Mouse (Mus musculus) liver, postnatal 0 days (tissue): Measurements from ENCODE around the gene F11r.

ENCODE experiments used
- CTCF ChIP-seq: sonication (generic); IDR thresholded peaks from 2 replicates; pipeline ENCODE4 v1.5.1; 2016; ENCODE audit warnings: antibody characterized with exemption, low read depth
- EP300 ChIP-seq: IDR thresholded peaks from 2 replicates; pipeline ENCODE4 v1.6.1; 2016; ENCODE audit warnings: antibody characterized with exemption, low read depth, mild to moderate bottlenecking

- 0 out of 2 replicates have a peak, but pooled peaks have one; percentile 8 for TF ChIP-seq CTCF
- no peak for TF ChIP-seq EP300
Observed at GRCm38 (mm10) chr1:171463133-171463532, 25.8 kb downstream of the F11r start.
